Mouse (Mus musculus): ENCODE measurements around the gene Sh2d7.
"Not testable (repeated sequence)": the region's sequence is repeated elsewhere in the genome, so short reads cannot be mapped to it uniquely, and the experiment has no call there.

Gene Sh2d7

DNA sequence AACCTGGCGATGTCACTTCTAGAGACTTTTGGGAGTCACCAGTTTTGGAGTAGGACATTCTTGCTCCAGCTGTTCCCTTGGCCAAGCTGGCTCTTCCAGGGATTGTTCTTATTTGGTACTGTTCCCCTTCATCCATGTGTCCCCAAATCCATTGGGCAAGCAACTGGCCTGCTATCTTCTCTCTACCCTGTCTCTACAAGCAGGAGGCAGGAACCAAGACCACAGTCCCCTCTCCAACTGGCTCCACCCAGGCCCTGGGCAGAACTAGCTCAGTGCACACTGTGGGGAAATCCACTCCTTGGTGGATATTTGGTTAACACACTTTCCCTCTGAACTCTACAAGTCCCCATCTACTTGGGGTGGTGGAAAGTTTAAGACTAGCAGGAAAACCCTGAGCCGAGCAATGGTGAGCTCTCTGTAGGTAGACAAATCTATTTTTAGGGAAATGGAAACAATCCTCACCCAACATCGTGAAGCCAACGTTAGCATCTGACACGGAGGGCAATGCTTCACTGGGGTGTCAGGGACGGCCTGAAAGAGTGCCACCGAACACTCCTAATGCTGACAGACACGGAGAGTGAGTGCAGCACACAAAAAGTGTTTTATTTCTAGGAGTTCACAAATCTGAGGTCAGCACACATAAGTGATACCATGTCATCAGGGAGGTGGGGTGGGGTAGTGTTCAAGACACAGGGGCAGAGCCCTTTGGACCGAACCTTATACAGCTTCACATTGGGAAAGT lies 5.6 kb downstream of the Sh2d7 start:
- no peak for DNase-seq (ENCODE audit: low spot score in 2 of 2)

DNA sequence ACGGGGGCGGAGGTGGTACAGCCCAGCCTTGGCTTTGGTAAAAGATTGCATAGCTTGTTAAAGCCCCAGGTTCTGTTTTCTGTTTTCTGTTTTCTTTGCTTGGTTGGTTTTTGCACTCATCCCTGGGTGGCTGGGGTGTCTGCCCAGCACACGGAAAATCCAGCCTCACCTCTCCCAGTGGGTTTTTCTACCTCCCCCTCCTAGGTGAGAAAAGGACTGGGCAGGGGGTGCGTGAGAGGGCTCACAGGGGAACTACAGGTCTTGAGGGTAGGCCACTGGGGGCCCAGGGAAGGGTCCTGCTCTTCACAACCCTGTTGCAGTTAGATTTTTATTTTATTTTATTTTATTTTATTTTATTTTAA lies 6.2 kb downstream of the Sh2d7 start:
- DNase-seq (ENCODE audit: low spot score in 2 of 2) = no peak

DNA sequence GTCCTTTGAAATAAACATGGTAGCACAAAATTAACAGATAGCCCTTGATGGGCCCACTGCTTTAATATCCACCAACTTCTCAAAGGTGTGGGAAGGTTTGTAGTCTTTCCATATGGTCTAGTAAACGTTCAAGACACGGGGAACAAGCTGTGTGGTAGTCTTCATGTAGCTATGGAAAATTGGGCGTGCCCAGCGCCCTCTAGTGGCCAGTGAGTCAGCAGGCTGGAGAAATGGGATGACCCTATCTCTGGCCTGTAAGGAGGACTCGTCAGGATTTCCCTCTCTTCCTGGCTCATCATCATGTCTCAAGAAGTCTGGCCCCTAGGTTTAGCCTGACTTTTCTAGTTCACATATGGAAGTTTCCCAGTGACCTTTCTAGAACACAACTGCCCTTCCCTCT lies 8.8 kb downstream of the Sh2d7 start:
- peak; percentile 46 to 69 for DNase-seq (ENCODE audit: low spot score in 2 of 2)

DNA sequence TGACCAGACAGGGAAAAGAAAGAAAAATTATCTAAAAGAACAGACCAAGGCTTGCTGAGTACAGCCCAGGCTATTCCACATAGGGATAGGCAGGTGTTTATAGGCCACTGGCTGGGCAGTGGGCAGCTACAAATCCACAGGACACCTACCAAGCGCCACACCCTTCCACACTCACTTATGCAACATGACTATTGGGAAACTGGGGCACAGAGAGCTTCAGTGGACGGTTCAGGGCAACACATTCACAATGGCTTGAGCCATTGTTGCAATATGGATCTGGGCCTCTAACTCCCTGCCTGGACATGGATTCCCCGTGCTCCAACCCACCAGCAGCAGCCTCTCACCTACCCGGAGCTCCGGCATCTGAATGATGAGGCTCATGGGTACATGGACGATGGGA lies 10.6 kb downstream of the Sh2d7 start:
- DNase-seq (ENCODE audit: low spot score in 2 of 2) = no peak

DNA sequence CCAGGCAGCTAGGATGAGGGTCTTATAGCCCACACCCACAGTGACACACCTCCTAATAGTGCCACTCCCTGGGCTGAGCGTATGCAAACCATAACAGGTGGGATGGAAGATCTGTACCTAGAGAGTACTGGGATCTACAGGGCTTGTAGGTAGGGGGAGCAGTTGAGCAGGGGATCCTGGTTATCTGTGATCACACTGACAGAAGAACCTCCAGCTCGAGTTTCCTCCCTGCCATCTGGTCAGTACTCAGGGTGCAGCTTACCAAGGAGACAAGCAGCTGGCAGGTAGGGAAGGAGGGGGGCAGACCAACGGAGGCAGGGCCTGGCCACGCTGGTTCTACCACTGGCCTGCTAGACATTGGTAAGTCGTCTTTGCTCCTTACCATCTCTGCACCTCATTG lies 13.6 kb downstream of the Sh2d7 start:
- peak in 1 of 2 experiments; percentile 52 for DNase-seq (ENCODE audit: low spot score in 2 of 2)

DNA sequence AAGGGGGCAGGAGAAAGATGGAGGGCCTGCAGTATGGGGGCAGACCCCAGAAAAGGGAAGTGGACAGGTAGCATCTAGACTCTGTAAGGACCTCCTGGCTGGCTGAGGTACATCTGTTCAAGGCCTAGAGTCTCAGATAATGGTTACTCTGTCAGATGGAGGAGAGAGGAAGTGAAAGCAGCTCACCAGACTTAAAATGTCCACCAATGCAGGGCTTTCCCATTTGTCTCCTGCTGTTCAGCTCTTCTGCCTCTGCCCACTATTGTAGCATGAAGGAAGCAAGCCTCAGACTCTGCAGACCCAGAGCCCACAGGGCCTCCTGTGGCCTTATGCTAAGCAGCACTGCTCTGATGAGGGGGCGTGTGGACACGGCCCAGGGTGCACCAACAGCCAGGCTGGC lies 16.3 kb downstream of the Sh2d7 start:
- no peak for DNase-seq (ENCODE audit: low spot score in 2 of 2)

DNA sequence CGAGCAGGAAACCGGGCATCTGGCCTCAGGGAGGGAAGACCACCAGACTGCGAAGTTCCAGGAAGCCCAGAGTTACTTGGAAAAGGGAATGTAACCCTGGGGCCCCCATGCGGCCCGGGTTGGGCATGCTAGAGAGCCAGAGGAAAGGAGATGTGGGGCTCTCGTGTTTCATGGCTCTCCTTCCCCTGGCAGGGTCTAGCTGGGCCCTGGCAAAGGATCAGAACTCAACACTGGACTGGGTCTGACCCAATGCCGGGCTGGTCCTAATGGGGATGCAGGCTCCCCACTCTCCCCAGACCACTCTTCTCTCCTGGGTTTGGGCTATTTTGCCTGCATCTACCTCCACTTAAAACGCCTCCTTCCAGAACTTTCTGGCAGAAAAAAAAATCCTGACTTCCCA lies 19.9 kb downstream of the Sh2d7 start:
- no peak for DNase-seq (ENCODE audit: low spot score in 2 of 2)

DNA sequence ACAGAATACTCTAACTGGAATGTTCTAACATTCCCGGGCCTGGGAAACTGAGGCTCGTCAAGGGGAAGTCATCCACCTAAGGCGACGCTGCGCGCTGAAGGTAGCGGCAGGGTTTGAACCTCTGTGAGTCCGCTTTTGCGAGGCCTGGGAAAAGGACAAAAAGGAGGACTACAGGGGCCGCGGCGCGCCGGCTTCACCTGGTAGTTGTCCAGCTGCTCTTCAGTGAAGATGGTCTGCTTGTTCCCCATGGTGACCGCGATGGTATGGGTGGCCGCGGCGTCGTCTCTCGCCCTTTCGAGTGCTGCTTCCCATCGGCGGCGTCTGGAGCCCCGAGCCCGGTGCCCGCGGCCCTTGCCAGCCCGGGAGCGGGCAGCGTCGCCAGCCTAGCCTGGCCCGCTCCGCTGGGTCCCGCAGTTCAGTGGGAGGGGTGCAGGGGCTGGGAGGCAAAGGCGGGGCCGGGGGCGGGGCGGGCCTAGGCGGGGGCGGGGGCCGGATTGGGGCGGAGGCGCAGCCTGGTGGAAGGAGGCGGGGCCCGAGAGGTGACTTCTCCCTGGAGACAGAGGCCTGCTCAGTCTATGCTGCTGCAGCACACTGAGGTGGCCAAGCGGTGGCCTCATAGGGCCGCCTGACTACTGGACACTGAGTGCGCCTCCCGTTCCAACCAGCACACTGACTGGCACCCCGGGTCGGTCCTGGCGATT lies 21.1 kb downstream of the Sh2d7 start, which contains the start of gene Cib2:
Gene Cib2, minus strand, starts transcription at position 448 of the 701 bp plus-strand sequence.
- DNase-seq (ENCODE audit: low spot score in 2 of 2) = peak; percentile 59 to 73

DNA sequence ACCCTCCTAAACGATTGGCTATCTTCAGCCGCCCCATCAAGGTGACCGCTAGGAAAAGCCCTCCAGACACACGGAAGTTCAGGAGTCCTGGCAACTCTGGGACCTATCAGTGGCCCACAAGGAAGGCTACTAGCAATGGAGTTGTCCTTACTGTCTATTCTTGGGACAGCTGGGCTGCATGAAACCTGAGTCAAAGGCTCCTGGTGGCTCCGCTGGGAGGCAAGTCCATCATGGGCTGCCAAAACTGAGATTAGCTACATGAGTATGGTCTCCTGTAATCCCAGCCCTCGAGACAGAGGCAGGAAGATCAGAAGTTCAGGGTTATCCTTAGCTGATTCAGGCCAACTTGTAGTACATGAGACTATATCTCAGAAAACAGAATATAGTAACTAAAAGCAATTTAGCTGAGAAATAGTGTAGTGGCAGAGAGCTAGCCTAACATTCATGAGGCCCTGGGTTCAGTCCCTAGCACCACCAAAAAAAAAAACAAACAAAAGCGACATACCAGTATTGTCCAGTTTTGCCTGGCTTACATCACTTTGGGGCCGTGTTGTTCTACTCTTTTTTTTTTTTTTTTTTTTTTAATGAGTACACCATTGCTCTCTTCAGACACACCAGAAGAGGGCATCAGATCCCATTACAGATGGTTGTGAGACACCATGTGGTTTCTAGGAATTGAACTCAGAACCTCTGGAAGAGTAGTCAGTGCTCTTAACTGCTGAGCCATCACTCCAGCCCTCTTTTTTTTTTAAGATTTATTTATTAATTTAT lies 22.2 kb downstream of the Sh2d7 start:
- no peak for DNase-seq (ENCODE audit: low spot score in 2 of 2)

DNA sequence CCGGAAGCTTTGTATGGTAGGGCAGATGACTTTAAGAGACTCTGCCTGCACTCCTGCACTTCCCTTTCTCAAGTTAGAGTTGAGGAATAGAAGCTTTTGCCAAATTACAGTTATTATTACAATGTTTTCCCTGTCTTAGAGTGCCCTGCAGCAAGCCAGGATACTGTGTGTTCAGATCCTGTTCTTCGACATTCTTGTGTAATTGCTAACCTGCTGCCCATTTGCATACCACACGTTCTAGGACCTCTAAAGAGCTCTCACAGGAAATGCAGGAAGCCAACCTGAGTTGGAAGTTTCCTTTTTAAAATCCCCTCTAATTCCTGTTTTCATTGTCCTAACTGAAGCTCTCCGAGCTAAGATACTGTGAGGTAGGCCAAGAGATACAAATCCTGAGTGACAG lies 28.2 kb downstream of the Sh2d7 start:
- no peak for DNase-seq (ENCODE audit: low spot score in 2 of 2)

DNA sequence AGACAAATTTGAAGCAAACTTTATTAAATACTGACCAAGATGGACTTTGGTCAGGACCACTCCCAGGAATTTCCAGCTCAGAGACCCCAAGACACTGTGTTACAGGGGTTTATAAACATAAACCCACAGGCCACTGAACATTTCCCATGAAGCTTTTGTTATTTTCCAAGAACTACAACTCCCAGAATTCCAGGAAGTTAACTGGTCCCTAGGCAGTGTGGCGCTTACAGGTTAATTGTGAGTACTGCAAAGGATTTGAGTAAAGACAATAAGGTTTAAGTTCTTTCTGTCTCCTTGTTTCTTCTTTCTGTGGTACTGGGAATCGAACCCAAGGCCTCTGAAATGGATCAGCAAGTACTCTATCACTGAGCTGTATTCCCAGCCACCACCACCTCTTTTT lies 29.9 kb downstream of the Sh2d7 start:
- DNase-seq (ENCODE audit: low spot score in 2 of 2) = no peak

DNA sequence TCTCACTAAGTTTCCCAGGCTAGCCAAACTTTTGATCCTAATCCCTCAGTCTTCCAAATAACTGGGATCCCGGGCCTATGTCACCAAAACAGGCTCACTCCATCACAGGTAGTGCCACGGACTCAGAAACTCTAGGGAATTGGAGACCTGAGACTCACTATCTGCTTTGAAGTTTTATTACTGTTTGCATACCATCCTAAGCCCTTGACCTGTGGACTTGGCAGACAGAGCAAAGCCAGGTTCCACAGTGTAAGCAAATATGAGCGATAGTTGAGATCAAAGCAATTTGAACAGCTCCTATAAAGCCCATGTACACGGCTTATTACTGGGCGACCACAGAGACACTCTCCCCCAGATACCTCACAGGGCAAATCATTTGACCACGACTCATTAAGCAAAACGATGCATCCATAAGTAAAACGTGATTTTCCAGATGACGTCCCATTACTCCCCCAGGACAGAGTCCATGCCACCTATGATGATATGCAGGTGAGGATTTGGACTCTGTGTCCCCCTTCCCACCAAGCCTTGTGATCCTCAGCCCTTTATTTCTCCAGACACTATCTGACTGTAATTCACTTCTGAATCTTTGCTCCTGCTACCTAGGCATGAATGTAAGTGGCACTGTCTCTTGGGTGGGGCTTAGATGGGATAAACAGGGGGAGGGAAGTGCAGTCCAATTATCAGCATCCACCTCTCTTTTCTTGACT lies 32.5 kb downstream of the Sh2d7 start:
- no peak for DNase-seq (ENCODE audit: low spot score in 2 of 2)

DNA sequence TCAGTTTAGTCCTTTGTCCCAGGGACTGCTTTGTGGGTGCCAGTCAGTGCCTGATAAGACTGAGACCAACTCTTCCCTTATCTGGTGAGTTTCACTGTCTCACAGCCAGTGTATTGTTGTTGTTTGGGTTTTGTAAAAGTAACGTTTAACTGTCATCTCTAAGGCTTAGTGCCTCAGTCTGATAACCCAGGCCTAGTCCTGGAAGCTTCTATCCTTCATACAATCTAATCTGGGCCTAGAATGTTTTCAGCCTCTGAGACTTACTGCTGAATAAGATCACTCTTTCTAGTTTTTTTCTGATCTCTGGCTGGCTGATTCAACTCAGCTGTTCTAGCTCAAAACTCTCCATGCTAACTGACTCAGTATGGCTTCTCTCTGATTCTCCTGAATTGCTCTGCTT lies 44.9 kb downstream of the Sh2d7 start:
- DNase-seq (ENCODE audit: low spot score in 2 of 2) = no peak

DNA sequence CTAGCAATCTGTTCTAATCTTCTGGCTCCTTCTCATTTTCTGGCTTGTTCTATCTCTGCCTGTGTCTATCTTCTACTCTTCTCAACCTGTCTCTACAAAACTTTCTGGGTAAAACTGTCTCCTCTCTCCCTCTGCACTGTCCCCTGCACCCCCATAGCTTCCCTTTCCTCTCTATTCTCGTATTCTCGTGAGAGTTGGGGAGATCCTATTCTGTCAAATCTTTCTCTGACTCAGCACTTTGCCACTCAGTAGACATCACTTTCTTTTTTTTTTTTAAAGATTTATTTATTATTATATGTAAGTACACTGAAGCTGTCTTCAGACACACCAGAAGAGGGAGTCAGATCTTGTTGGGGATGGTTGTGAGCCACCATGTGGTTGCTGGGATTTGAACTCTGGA lies 45.3 kb downstream of the Sh2d7 start:
- not testable (repeated sequence) for DNase-seq (ENCODE audit: low spot score in 2 of 2)

DNA sequence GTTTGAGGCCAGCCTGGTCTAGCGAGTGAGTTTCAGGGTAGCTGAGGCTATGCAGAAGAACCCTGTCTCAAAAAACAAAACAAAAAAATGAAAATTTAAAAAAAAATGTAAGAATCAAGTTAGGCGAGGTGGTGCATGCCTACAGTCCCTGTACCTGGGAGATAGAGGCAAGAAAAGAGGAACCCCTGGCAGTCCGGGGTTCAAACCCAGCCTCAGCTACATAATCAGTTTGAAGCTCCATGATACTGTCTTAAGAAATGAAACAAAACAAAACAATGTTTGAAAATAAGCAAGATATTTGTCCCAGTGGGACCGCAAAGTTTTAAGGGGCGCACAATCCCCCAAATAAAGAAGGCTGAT lies 47.0 kb downstream of the Sh2d7 start:
- DNase-seq (ENCODE audit: low spot score in 2 of 2) = no peak

DNA sequence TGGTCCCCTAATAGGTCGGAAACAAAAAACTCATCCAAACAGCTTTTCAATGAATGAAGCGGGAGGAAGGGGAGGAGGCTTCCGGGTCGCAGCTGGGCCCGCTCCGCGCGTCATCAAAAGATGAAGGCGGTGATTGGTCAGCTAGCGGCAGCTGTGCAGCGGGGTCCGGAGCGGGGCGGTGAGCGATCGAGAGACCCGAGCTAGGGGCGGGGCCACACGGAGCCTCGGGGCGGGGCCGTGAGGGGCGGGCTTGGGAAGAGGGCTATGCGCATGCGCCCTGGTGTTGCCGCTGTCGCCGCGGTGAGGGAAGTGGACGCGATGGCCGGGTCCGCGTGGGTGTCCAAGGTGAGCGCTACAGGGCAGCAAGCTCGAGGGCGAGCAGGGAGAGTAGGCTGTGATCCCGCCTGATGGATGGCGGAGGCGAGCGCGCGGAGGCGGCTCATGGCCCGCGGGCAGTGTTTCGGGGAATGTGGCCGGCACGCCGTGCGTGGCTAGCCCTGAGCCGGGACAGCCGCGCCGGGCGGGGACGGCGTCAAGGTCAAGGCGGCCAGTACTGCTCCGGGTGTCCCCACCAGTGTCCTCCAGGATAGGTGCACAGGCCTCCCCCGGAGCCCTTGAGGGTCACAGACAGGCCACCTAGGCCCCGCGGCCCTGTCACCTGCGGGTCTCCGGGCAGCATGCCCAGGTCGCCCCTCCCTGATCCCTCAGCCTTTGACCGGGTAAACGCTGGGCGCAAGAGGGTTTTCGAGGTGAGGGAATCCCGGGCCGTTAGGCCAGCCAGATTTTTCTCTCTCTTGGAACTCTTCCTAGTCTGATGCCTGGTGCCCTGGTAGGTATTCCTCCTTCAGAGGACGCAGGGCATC lies 47.6 kb downstream of the Sh2d7 start, which contains the start of gene Idh3a:
Gene Idh3a, plus strand, starts transcription at position 136 of the 863 bp plus-strand sequence.
- peak; percentile 96 to 98 for DNase-seq (ENCODE audit: low spot score in 2 of 2)

DNA sequence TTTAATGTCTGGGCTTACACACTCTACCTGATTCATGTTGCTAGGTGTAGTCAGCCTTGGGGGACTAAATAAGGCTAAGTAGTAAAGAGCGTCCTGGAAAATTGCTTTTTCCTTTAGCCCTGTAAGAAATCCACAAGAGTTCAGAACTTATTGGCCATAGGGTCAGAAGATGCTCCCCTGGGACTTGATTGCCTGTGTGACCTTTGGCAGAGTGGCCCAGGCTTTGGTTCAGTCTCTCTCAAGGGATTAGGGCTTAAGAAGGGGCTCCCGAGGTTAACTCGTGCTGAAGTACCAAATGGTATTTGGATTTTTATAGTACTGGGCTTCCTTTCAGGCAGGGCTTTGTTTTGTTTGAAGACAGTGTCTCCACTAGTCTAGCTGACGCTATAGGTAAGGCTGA lies 49.1 kb downstream of the Sh2d7 start:
- no peak for DNase-seq (ENCODE audit: low spot score in 2 of 2)

DNA sequence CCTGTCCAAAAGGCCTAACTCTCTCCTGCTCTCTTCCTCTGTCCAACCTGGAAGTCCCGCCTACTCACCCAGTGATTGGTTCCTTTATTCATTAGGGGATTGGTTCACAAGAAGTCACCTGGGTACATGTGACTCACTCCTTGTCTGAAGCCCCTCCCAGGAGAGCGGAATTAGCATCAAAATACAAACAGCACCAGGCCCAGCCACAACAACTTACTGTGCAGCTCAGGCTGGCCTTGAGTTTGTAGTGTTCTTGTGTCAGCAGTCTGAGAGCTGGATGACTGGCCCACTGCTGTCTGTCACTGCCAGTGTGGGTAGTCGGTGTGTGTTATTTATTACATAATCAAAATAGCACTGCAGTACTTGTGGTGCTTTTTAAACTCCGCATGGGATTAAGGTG lies 54.9 kb downstream of the Sh2d7 start:
- not testable (repeated sequence) for DNase-seq (ENCODE audit: low spot score in 2 of 2)

Data from right cerebral cortex, adult 2 months (tissue).